Mouse (Mus musculus): Measurements from ENCODE around the gene Ephb2.

The Ephb2 gene

GRCm38 (mm10) chr4:136801463-136801862, 34.3 kb downstream of the Ephb2 start:
- DNase-seq (ENCODE audit: low read depth), result no peak

GRCm38 (mm10) chr4:136800366-136800765, 35.4 kb downstream of the Ephb2 start:
- no peak for DNase-seq (ENCODE audit: low read depth)

- no peak for DNase-seq (ENCODE audit: low read depth)
Measured at GRCm38 (mm10) chr4:136797677-136798569, 37.9 kb downstream of the Ephb2 start.

GRCm38 (mm10) chr4:136793320-136793719, 42.5 kb downstream of the Ephb2 start:
- no peak for DNase-seq (ENCODE audit: low read depth)

- no peak for DNase-seq (ENCODE audit: low read depth)
Measured at GRCm38 (mm10) chr4:136789821-136790220, 46.0 kb downstream of the Ephb2 start.

- no peak for DNase-seq (ENCODE audit: low read depth)
Measured at GRCm38 (mm10) chr4:136787357-136787756, 48.4 kb downstream of the Ephb2 start.

- DNase-seq (ENCODE audit: low read depth), result no peak
Measured at GRCm38 (mm10) chr4:136786453-136787276, 49.1 kb downstream of the Ephb2 start.

GRCm38 (mm10) chr4:136783552-136784150, 52.1 kb downstream of the Ephb2 start:
- no peak for DNase-seq (ENCODE audit: low read depth)

GRCm38 (mm10) chr4:136782579-136782925, 53.2 kb downstream of the Ephb2 start:
- DNase-seq (ENCODE audit: low read depth), result no peak

GRCm38 (mm10) chr4:136781868-136782578, 53.8 kb downstream of the Ephb2 start:
- DNase-seq (ENCODE audit: low read depth), result no peak

GRCm38 (mm10) chr4:136780201-136780895, 55.4 kb downstream of the Ephb2 start:
- no peak for DNase-seq (ENCODE audit: low read depth)

- no peak for DNase-seq (ENCODE audit: low read depth)
Measured at GRCm38 (mm10) chr4:136779156-136779555, 56.6 kb downstream of the Ephb2 start.

GRCm38 (mm10) chr4:136776471-136776892, 59.3 kb downstream of the Ephb2 start:
- no peak for DNase-seq (ENCODE audit: low read depth)

- no peak for DNase-seq (ENCODE audit: low read depth)
Measured at GRCm38 (mm10) chr4:136775903-136776302, 59.9 kb downstream of the Ephb2 start.

GRCm38 (mm10) chr4:136774201-136774600, 61.6 kb downstream of the Ephb2 start:
- no peak for DNase-seq (ENCODE audit: low read depth)

- DNase-seq (ENCODE audit: low read depth), result no peak
Measured at GRCm38 (mm10) chr4:136772952-136773584, 62.7 kb downstream of the Ephb2 start.

- no peak for DNase-seq (ENCODE audit: low read depth)
Measured at GRCm38 (mm10) chr4:136772318-136772717, 63.5 kb downstream of the Ephb2 start.

- no peak for DNase-seq (ENCODE audit: low read depth)
Measured at GRCm38 (mm10) chr4:136770718-136771117, 65.1 kb downstream of the Ephb2 start.

GRCm38 (mm10) chr4:136768499-136768898, 67.3 kb downstream of the Ephb2 start:
- DNase-seq (ENCODE audit: low read depth), result no peak

GRCm38 (mm10) chr4:136765080-136765479, 70.7 kb downstream of the Ephb2 start:
- no peak for DNase-seq (ENCODE audit: low read depth)

- DNase-seq (ENCODE audit: low read depth), result no peak
Measured at GRCm38 (mm10) chr4:136763349-136763748, 72.4 kb downstream of the Ephb2 start.
